Comparison of ENCODE assay signal across 21 mouse cellular contexts in the genomic region with DNA sequence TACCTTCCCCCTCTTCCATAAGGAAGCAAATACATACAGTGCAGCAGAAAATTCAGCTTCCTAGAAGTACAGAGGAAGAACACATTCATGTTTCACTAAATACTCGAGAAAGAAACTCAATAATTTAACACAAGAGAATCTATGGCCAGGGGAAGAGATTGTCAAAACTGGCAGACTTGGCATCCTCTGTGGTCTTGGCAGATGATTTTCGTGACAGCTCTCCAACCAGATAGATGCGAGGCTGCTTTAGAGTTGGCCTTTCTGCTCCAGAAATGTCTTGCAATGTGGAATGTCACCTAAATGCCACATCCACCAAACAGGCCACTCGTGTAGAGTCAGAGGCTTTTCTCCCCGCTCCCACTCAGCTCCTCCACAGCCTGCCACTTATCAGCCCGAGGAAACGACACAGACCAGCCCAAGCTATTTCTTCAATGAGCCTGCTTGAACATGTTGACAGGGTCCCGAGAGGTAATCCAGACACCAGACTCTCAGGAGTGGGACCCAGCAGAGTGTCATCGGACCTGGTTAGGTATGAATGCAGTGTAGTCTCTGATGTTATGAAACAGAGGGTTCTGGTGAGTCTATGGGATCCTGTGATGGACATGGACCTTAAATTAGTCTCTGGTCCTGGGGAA.
DNase-seq lines count a peak whose midpoint lies in the region; ATAC-seq and TF ChIP-seq lines count a peak whose summit lies in the region.
"Had no signal": no experiment of that assay in that cellular context is flagged by ENCODE, and none has a peak within 500 bp of the region (broad histone marks: within the 10 kb centered on the region; RNA-seq: fewer than 3 reads in every experiment).

No protein-coding gene starts in this region.

- no peak overlapping the region for H3K4me3 ChIP-seq in forebrain, postnatal 0 days (ENCODE audit: low read depth, low read length)
- H3K4me3 ChIP-seq in forebrain, embryonic 11.5 days (ENCODE audit: low read depth, low read length): no peak overlapping the region
- no peak overlapping the region for H3K4me3 ChIP-seq in heart, embryonic 15.5 days
- no peak overlapping the region for H3K4me3 ChIP-seq in liver, embryonic 14.5 days (ENCODE audit: insufficient read depth in 1 of 2, low read depth in 2 of 2, low read length in 2 of 2)
- H3K4me3 ChIP-seq in midbrain, embryonic 10.5 days: no peak overlapping the region
- H3K4me3 ChIP-seq: embryonic facial prominence, embryonic 12.5 days; forebrain, embryonic 15.5 days; hindbrain, embryonic 13.5 days; midbrain, embryonic 15.5 days; myocyte had no signal

- H3K27me3 ChIP-seq in forebrain, postnatal 0 days (ENCODE audit: insufficient read depth, low read length): no peaks in the 10 kb centered on the region
- H3K27me3 ChIP-seq in forebrain, embryonic 11.5 days (ENCODE audit: control insufficient read depth, insufficient read depth, low read length): no peaks in the 10 kb centered on the region
- H3K27me3 ChIP-seq in heart, embryonic 15.5 days: no peaks in the 10 kb centered on the region
- H3K27me3 ChIP-seq in liver, embryonic 14.5 days (ENCODE audit: control insufficient read depth, insufficient read depth, low read length): no peaks in the 10 kb centered on the region
- no peaks in the 10 kb centered on the region for H3K27me3 ChIP-seq in midbrain, embryonic 10.5 days (ENCODE audit: low read depth, poor library complexity, severe bottlenecking)
- H3K27me3 ChIP-seq: embryonic facial prominence, embryonic 12.5 days; forebrain, embryonic 15.5 days; hindbrain, embryonic 13.5 days; midbrain, embryonic 15.5 days had no signal

- TF ChIP-seq EP300 in liver, embryonic 14.5 days (IDR thresholded peaks at IDR 0.05; ENCODE audit: low read depth): no peak

- no peak for ATAC-seq in forebrain, postnatal 0 days
- no peak for ATAC-seq in forebrain, embryonic 11.5 days (replicated peaks; ENCODE audit: low FRiP score)
- ATAC-seq in heart, embryonic 15.5 days (replicated peaks; ENCODE audit: insufficient number of reproducible peaks, insufficient read depth, low FRiP score, low read depth): peak; percentile 55; the same call in 1 of the 2 replicates
- ATAC-seq in liver, embryonic 14.5 days (ENCODE audit: insufficient read depth): 0 out of 2 replicates have a peak, but pooled peaks have one; percentile 22
- no peak for ATAC-seq in inflammation-experienced regulatory T-cells, adult 6 months
- ATAC-seq: forebrain, embryonic 15.5 days; midbrain, embryonic 15.5 days had no signal

- no peak overlapping the region for H3K9ac ChIP-seq in forebrain, postnatal 0 days
- no peak overlapping the region for H3K9ac ChIP-seq in forebrain, embryonic 11.5 days (ENCODE audit: low read length)
- no peak overlapping the region for H3K9ac ChIP-seq in heart, embryonic 15.5 days
- no peak overlapping the region; the same call in 1 of the 2 replicates for H3K9ac ChIP-seq in liver, embryonic 14.5 days (replicated peaks)
- H3K9ac ChIP-seq: embryonic facial prominence, embryonic 12.5 days; forebrain, embryonic 15.5 days; hindbrain, embryonic 13.5 days; midbrain, embryonic 15.5 days had no signal

- no peak overlapping the region for H3K4me2 ChIP-seq in forebrain, postnatal 0 days (ENCODE audit: low read depth)
- H3K4me2 ChIP-seq in forebrain, embryonic 11.5 days (ENCODE audit: low read depth, low read length, severe bottlenecking): no peak overlapping the region
- no peak overlapping the region for H3K4me2 ChIP-seq in heart, embryonic 15.5 days
- peak overlapping the region; percentile 23; the same call in 1 of the 2 replicates for H3K4me2 ChIP-seq in liver, embryonic 14.5 days (ENCODE audit: low read depth)
- H3K4me2 ChIP-seq: embryonic facial prominence, embryonic 12.5 days; forebrain, embryonic 15.5 days; hindbrain, embryonic 13.5 days; midbrain, embryonic 15.5 days had no signal

- no peak overlapping the region for H3K27ac ChIP-seq in forebrain, postnatal 0 days (ENCODE audit: low read depth, low read length)
- H3K27ac ChIP-seq in forebrain, embryonic 11.5 days (ENCODE audit: low read depth, low read length): no peak overlapping the region
- 0 out of 2 replicates have a peak overlapping the region, but pooled peaks have one; percentile 15 for H3K27ac ChIP-seq in heart, embryonic 15.5 days
- no peak overlapping the region for H3K27ac ChIP-seq in liver, embryonic 14.5 days
- no peak overlapping the region for H3K27ac ChIP-seq in midbrain, embryonic 10.5 days (replicated peaks)
- H3K27ac ChIP-seq: embryonic facial prominence, embryonic 12.5 days; forebrain, embryonic 15.5 days; hindbrain, embryonic 13.5 days; midbrain, embryonic 15.5 days had no signal

- DNase-seq in forebrain, postnatal 0 days: peak; percentile 23
- no peak for DNase-seq in forebrain, embryonic 11.5 days (ENCODE audit: low spot score)
- no peak for DNase-seq in heart, adult 9 months (ENCODE audit: low spot score in 2 of 2)
- DNase-seq in liver, embryonic 14.5 days (ENCODE audit: low read depth in 3 of 3, low spot score in 3 of 3): no peak
- DNase-seq in midbrain, embryonic 10.5 days (ENCODE audit: low spot score): no peak
- DNase-seq: adrenal gland, postnatal 36 days; cerebellum, adult 8-10 months; gastrocnemius, postnatal 36 days; kidney, adult 9 months; kidney, postnatal 25 days; left cerebral cortex, postnatal 4 days; lung, postnatal 10 days; spleen, adult 18-20 months; thymus, postnatal 36 days had no signal

- 0 out of 2 replicates have a peak, but pooled peaks cover 7% of the 10 kb centered on the region for H3K4me1 ChIP-seq in forebrain, postnatal 0 days (ENCODE audit: insufficient read depth)
- peaks cover 4% of the 10 kb centered on the region; the same call in 1 of the 2 replicates for H3K4me1 ChIP-seq in forebrain, embryonic 11.5 days (replicated peaks; ENCODE audit: control insufficient read depth, insufficient read depth, low read length)
- H3K4me1 ChIP-seq in heart, embryonic 15.5 days (replicated peaks): peaks cover 43% of the 10 kb centered on the region
- H3K4me1 ChIP-seq in liver, embryonic 14.5 days (replicated peaks; ENCODE audit: control insufficient read depth in 2 of 2, insufficient read depth in 2 of 2, low read length in 1 of 2): peaks cover 17 to 24% of the 10 kb centered on the region in 2 experiments
- H3K4me1 ChIP-seq in midbrain, embryonic 10.5 days: peaks cover 6% of the 10 kb centered on the region; the same call in 1 of the 2 replicates
- H3K4me1 ChIP-seq: embryonic facial prominence, embryonic 12.5 days had no signal

- H3K36me3 ChIP-seq in forebrain, postnatal 0 days (ENCODE audit: insufficient read depth): no peaks in the 10 kb centered on the region
- no peaks in the 10 kb centered on the region for H3K36me3 ChIP-seq in forebrain, embryonic 11.5 days (ENCODE audit: control insufficient read depth, insufficient read depth, low read length)
- no peaks in the 10 kb centered on the region for H3K36me3 ChIP-seq in heart, embryonic 15.5 days
- H3K36me3 ChIP-seq in liver, embryonic 14.5 days (replicated peaks; ENCODE audit: control insufficient read depth, insufficient read depth, low read depth): no peaks in the 10 kb centered on the region
- no peaks in the 10 kb centered on the region for H3K36me3 ChIP-seq in midbrain, embryonic 10.5 days
- H3K36me3 ChIP-seq: embryonic facial prominence, embryonic 12.5 days; forebrain, embryonic 15.5 days; hindbrain, embryonic 13.5 days; midbrain, embryonic 15.5 days had no signal

- H3K9me3 ChIP-seq in forebrain, postnatal 0 days (ENCODE audit: low read length): no peaks in the 10 kb centered on the region
- H3K9me3 ChIP-seq in forebrain, embryonic 11.5 days (ENCODE audit: control insufficient read depth, low read length): no peaks in the 10 kb centered on the region
- H3K9me3 ChIP-seq in heart, embryonic 15.5 days (replicated peaks): no peaks in the 10 kb centered on the region
- H3K9me3 ChIP-seq in liver, embryonic 14.5 days (ENCODE audit: control insufficient read depth, low read length): no peaks in the 10 kb centered on the region
- no peaks in the 10 kb centered on the region for H3K9me3 ChIP-seq in midbrain, embryonic 10.5 days (replicated peaks)
- H3K9me3 ChIP-seq: embryonic facial prominence, embryonic 12.5 days; forebrain, embryonic 15.5 days; hindbrain, embryonic 13.5 days; midbrain, embryonic 15.5 days had no signal

- 69% methylated on average over 9 of the region's 9 CpGs for WGBS in forebrain, postnatal 0 days
- WGBS in forebrain, embryonic 11.5 days: 85% methylated on average over 9 of the region's 9 CpGs
- 26% methylated on average over 9 of the region's 9 CpGs for WGBS in heart, embryonic 15.5 days
- WGBS in liver, embryonic 14.5 days (ENCODE audit: insufficient replicate concordance): 38% methylated on average over 9 of the region's 9 CpGs
- 88% methylated on average over 9 of the region's 9 CpGs for WGBS in midbrain, embryonic 10.5 days

- no peak for TF ChIP-seq CTCF in forebrain, postnatal 0 days (IDR thresholded peaks at IDR 0.05; ENCODE audit: low read depth)
- no peak for TF ChIP-seq CTCF in liver, embryonic 14.5 days (IDR thresholded peaks at IDR 0.05; ENCODE audit: low read depth)

Comparison
In these comparisons a context has a peak if more than half of its experiments do, and no peak if none do; other contexts are left out.
1. ATAC-seq: peak in heart, embryonic 15.5 days (single experiment) and liver, embryonic 14.5 days (single experiment); none in forebrain, postnatal 0 days (single experiment), forebrain, embryonic 11.5 days (single experiment) and inflammation-experienced regulatory T-cells, adult 6 months (single experiment).